Mouse (Mus musculus) c-Kit-positive CD71-negative TER-119-negative erythroid progenitor cells, embryonic 14.5 days (primary cell): Measurements from ENCODE around the gene Hoxc8.

Experiments used
- DNase-seq: peaks from one replicate; pipeline ENCODE4 v3.0.0-alpha.2; 2013; ENCODE audit warnings: low read depth

Hoxc8 gene

GRCm38 (mm10) chr15:103010112-103010846, 19.9 kb downstream of the Hoxc8 start:
- DNase-seq = no peak

- no peak for DNase-seq
Measured at GRCm38 (mm10) chr15:103010847-103011555, 20.6 kb downstream of the Hoxc8 start.

GRCm38 (mm10) chr15:103011928-103012486, 21.6 kb downstream of the Hoxc8 start:
- DNase-seq = no peak

- DNase-seq = no peak
Measured at GRCm38 (mm10) chr15:103013238-103013984, 23.0 kb downstream of the Hoxc8 start.

GRCm38 (mm10) chr15:103014166-103015008, 24.0 kb downstream of the Hoxc8 start:
- no peak for DNase-seq

- no peak for DNase-seq
Measured at GRCm38 (mm10) chr15:103015009-103015399, 24.6 kb downstream of the Hoxc8 start.

- no peak for DNase-seq
Measured at GRCm38 (mm10) chr15:103015406-103016166, 25.2 kb downstream of the Hoxc8 start.

- no peak for DNase-seq
Measured at GRCm38 (mm10) chr15:103018636-103019035, 28.2 kb downstream of the Hoxc8 start, which contains the start of gene Hoxc4. Gene Hoxc4 (plus strand): TSS chr15:103018934.

- DNase-seq = no peak
Measured at GRCm38 (mm10) chr15:103020899-103021418, 30.6 kb downstream of the Hoxc8 start.

GRCm38 (mm10) chr15:103021544-103021943, 31.1 kb downstream of the Hoxc8 start:
- no peak for DNase-seq

- no peak for DNase-seq
Measured at GRCm38 (mm10) chr15:103024131-103024530, 33.7 kb downstream of the Hoxc8 start.

- DNase-seq = no peak
Measured at GRCm38 (mm10) chr15:103027266-103028235, 37.1 kb downstream of the Hoxc8 start.

- no peak for DNase-seq
Measured at GRCm38 (mm10) chr15:103028916-103029512, 38.6 kb downstream of the Hoxc8 start.

GRCm38 (mm10) chr15:103030142-103030541, 39.7 kb downstream of the Hoxc8 start:
- DNase-seq = no peak

- no peak for DNase-seq
Measured at GRCm38 (mm10) chr15:103032167-103032566, 41.8 kb downstream of the Hoxc8 start.

- DNase-seq = no peak
Measured at GRCm38 (mm10) chr15:103032646-103033575, 42.5 kb downstream of the Hoxc8 start.

- DNase-seq = no peak
Measured at GRCm38 (mm10) chr15:103034043-103034806, 43.8 kb downstream of the Hoxc8 start.
